Mouse (Mus musculus) small intestine, adult 2 months (tissue): Measurements from ENCODE around the gene Rabif.

Experiments
- CTCF ChIP-seq: fragments of 200-500 bp; IDR thresholded peaks from 2 replicates; pipeline ENCODE4 v1.5.1; 2012; ENCODE audit warnings: low read depth, mild to moderate bottlenecking, control low read depth, inconsistent platforms, low read length, moderate library complexity, mixed read lengths; ENCODE audit not compliant: insufficient replicate concordance, insufficient read length; ENCODE audit errors: extremely low read depth
- POLR2A ChIP-seq: fragments of 200-500 bp; IDR thresholded peaks from 2 replicates; pipeline ENCODE4 v1.6.1; 2012; ENCODE audit warnings: low read depth, mild to moderate bottlenecking, control low read depth, inconsistent platforms, low read length, moderate library complexity

DNA sequence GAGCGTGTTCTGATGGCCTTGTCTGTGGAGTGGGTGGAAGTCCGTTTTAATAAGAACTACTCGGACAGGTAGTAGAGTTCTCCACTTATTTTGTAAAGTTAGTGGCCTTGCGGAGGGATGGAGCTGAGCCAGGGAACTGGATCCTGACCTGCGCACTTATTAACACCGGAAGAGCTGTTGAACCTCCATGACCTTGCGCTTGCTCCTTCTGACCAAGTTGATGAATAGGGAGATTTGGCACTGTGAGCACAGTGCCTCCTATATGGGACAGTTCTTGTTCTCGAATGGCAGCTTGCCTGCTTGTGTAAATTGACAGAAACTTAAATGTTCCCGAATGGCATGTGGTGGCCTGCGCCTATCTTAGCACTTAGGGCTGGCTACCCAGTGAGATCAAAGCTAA lies 1.5 kb downstream of the Rabif start:
- TF ChIP-seq POLR2A (no peak), CTCF (no peak)
